Mouse (Mus musculus) ES-Bruce4 (cell line): ENCODE results near the gene Gpr139.

Source experiments
- EP300 ChIP-seq: IDR thresholded peaks from 2 replicates; pipeline ENCODE4 v1.6.1; 2011; ENCODE audit warnings: low read depth, low read length; ENCODE audit not compliant: insufficient read depth
- POLR2A ChIP-seq: IDR thresholded peaks from one replicate; pipeline ENCODE4 v1.8.1; 2011; ENCODE audit warnings: low read length; ENCODE audit not compliant: insufficient read depth

GRCm38 (mm10) chr7:119207251-119207650 is 22.8 kb upstream of the Gpr139 start:
- no peak for TF ChIP-seq POLR2A
- no peak for TF ChIP-seq EP300
